Mouse (Mus musculus) T-cell, adult 2 months (primary cell): Measurements from ENCODE around the gene Clec14a.
"Not testable (repeated sequence)": the region's sequence is repeated elsewhere in the genome, so short reads cannot be mapped to it uniquely, and the experiment has no call there.

Experiments
- DNase-seq: peaks from one replicate; pipeline ENCODE4 v3.0.0; 2022; ENCODE audit warnings: low spot score

Clec14a gene

DNA sequence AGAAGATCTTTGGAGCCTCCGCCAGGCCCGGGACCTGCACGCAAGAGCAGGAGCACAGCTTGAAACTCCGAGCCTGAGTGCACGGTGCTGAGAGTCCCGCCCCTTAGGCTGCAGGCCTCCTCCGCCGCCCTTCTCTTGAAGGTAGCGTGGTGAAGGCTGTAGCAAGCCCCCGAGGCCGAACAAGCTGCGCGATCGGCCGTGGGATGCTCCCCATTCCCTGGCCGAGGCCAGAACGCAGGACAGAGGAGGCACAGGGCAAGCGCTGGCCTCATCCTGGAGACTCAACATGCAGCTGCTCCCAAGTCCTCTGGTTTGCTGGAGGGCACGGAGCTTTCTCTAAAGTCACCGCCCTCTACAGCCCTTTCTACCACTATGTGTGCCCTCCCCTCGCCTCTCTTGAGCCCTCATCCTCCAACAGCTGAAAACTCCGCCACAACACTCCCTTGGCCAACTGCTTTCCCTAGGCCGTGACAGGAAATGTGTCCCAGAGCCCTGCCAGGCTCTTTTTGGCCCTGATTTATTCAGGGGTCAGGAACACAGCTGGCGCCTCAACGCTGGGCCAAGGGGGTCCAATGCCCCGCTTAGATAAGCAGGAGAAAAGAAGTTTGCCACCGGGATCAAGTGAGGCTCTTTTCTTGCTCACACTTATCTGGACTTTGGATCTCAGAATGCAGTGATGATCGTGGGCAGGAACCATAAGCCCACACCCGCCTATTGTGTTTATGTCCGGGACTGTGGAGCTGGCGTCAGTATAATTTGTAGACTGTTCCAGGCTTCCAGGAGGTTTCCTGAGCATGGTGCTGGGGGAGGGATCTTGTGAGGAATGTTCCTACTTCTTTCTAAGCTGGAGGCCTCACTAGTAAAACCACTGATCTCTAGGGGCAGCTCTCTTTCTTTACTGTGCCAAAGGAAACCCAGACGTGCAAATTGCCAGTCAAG lies at the start of gene Clec14a:
Gene Clec14a, minus strand, starts transcription at position 728 of the 939 bp plus-strand sequence.
- DNase-seq: no peak

DNA sequence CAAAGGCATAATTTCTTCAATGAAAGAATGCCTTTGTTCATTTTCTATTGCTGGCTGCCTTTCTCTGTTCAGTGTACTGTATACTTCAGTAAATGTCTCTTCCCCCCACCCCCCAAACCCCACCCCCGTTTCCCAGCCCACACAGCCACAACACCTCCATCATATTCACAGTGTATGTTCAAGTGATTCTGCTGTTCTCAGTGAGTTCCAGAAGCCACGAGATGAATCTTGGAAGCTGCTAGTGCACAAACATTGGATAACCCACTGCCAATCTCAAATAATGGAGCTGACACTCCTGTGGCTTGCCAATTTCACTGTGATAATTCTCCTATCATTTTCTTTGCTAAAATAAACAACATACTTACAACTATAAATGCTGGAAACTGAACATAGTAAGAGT lies 38.7 kb upstream of the Clec14a start:
- DNase-seq: no peak

DNA sequence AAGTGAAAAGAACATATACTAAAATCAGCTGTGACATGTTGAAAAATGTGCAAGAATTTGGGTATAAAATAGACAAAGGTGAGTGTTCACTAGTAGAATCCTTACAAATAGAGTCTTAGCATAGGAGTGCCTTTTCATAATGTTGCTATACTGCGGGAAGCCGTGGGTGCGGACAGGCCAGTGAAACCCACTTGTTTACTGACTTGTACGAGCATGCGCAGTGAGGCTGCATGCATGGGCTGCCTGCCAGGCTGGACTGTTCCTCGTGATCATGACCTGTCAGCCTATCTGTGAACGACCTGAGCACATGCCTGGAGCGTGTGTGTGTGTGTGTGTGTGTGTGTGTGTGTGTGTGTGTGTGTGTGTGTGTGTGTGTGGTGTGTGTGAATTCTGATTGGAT lies 37.3 kb upstream of the Clec14a start:
- DNase-seq: not testable (repeated sequence)

DNA sequence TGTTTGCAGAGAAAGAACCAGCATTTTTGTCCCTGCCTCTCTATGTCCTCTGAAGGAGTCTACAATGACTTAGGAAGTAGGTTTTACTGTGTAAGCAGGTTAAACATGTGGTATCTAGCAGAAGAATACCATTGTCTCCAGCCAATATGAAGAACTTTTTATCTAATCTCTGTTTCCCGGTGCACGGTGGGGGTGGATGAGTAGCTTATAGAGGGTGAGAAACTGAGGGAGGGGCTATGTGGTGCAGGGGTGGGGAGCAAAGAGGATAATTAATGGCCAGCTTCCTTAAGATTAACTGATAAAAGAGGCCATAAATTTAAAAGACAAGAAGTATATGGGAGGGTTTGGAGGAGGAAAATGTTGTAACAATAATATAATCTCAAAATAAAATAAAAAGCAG lies 36.5 kb upstream of the Clec14a start:
- no peak for DNase-seq

DNA sequence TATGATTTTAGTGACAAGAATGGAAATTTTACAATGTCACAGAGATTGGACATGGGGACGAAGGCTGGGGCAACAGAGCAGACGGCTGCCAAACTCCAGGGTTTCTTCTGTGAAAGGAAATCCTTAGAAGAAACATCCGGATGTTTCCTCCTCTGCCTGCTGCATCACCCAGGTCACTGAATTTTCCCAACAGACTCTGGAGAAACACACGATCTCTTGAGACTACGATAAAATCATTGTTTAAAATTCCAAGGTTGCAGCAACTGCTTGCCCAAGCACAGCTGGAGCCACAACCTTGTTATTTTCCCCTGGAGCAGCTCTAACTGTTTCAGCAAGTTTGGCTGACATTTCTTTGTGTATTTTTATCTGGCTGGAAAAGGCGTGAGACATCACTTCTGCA lies 27.9 kb upstream of the Clec14a start:
- DNase-seq: no peak

DNA sequence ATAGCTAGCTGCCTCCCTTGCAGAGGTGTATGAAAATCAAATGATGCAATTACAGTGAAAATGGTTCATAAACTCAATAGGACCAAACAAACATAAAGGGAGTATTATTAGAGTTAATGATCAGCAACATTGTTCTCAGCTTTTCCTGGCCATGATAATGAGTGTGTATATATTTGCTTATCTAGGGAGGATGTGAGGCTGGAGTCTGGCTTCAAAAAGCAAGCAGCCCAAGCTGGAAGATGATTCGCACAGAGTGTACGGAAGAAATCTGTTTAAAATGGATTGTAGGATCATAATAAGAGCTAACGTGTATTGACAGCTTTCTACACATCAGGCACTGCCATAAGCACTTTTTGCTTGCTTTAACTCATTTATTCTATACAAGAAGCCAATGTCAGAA lies 16.8 kb upstream of the Clec14a start:
- DNase-seq: no peak

DNA sequence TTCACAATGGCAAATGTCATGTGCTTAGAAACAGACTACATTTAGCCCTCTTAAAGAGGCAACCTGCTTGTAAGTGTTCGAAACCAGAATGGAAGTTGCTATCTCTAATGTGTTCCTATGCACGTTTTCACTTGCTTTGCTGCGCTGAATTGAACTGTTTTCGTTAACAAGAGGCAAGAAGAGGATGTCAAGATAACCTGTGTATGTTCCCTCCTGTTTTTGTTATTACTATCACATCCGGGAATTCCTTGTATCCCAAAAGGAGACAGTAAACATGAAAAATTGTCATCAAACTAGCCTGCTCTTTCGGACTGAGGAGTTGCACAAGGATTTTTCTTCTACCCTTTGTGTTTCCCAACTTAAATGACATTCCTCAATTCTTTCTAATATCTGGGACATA lies 1.4 kb upstream of the Clec14a start:
- no peak for DNase-seq

DNA sequence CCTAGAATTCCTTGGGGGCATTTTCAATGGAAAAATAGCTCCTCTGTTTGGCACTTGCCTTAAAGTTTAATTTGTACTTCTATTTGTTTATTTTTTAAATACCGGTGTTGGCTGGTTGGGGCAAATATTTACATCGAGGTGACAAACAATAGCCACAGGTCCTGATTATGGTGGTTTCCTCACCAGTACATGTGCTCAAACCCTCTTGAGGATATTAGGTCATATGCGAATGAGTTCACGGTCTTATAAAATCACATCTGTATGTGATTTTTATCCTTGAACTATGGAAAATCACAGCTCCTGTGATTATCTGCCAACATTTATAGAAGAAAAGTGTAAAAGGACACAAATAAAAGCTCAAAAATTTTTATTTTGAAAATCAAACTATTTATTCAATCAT lies 415 bp upstream of the Clec14a start:
- no peak for DNase-seq

DNA sequence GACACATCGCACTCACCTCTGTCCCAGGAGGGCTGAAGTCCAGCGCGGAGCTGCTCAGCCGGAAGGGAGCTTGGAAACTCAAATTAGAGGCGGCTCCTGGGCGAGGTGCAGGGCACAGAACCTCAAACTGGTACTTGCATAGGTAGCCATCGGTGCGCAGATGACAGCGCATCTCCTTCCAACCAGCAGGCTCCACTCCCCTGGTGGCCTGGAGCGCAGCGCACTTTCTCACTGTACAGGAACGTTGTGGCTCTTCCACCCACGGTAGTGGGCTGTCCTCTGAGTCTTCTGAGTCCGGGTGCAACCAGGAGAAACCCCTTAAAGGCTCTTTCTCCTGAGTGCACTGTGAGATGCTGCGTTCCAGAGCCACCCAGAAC lies 916 bp downstream of the Clec14a start:
- DNase-seq: no peak

DNA sequence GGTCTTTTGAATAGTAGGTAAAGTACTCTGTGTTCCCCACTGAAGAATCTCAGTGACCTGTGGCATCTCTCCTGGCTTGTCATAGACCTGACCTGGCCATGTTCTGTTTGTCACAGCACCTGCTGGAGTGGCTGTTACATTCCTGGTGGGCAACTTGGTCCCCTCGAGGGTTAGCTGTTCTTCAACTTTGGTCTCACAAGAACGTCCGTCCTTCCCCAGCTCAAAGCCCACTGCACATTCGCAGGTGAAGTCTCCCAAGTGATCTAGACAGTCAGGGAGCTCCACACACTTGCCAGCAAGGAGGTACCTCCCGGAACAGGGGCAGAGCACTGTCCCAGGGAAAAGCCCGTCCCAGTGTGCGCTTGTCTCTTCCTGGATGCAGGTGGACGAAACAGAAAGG lies 1.3 kb downstream of the Clec14a start:
- DNase-seq: no peak

DNA sequence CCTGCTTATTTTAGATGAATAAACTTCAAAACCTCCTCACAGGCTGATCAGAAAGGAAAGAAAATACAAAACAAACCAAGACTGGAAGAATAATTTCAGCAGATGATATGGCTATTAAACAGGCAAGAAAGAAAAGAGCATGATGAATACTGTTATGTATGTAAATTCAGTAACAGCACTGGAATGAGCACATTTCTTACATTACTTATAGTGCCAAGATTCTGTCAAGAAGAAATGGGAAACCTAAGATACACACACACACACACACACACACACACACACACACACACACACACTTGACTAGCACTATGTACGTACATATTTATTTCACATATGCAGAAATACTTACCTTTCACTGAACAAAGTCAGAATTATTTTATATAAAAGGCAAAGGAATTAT lies 17.2 kb downstream of the Clec14a start:
- no peak for DNase-seq

DNA sequence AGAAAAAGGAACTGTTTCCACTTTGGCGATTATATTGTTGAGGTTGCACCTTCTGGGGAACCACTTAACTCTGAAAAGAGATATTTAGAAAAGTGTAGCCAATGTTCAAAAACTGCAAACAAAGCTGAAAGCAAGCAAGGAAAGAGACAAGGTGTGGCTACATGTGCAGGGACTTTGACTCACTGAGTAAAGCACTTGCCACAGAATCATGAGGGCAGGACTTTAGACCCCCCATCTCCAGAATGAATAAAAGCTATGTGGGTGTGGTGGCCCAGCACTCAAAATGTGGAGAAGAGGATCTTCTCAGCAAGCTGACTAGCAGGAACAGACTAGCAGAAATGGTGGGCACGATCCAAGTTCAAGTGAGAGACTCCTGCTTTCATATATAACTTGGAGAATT lies 36.6 kb downstream of the Clec14a start:
- no peak for DNase-seq

DNA sequence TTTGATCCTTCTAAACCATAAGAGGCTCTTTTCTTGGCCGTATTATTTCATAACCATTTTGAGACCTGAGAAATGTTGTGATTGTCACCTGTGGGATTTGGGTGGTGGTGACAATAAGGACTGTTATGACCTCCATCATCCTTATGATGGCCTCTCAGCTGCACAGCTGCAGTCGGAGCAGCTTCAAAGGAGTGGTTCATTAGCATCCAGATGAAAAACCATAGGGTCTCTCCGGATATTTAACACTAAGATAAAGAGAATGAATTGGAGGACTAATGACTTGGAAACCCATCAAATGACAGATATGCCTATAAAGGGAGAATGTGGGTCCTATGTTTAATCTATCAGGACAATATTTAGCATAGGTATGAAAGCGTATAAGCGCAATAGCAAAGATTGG lies 43.4 kb downstream of the Clec14a start:
- DNase-seq: no peak

DNA sequence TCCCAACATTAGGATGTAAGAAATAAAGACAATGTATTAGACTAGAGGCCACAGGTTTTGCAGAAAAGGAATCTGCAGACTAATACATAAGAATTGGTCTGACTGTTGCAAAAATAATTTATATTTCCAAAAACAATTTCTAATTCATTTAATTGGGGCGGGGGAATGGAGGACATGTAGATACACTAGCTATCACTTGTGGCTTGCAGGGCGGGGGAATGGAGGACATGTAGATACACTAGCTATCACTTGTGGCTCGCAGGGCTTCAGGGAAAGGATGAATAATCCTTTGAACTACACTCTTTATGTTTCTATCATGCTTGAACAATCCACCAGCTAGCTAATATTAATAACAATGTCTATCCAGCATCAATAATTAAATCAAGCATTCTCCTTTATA lies 50.0 kb downstream of the Clec14a start:
- no peak for DNase-seq

DNA sequence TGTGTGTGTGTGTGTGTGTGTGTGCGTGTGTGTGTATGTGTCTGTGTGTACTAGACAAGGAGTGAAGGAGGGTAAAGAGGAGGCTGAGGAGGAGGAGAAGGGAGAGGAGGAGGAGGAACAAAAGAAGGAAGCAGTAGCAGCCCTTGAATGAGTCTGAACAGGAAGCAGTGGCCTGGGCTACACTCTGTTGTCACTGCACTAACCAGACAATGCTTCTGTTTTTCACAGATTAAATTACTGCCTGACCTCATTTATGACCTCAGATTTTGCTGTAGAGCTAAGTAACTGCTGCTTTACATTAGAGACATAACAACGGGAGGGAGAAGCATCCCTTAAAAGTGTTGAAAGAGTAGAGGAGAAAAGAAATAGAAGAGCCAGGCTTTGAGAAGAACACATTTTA lies 52.9 kb downstream of the Clec14a start:
- DNase-seq: no peak
